Mouse (Mus musculus): ENCODE measurements around the gene Plxnd1. TPM values are rescaled to one million over a fixed set of nuclear protein-coding genes. Genes with fewer than 3 reads are reported as not detected.

Plxnd1 gene
- polyA plus RNA-seq, 1 experiment from 2014 or later = 9.7 TPM

GRCm38 (mm10) chr6:115944638-115945037 is 50.2 kb downstream of the Plxnd1 start, which contains the start of gene H1foo:
Gene H1foo, plus strand, starts transcription at chr6:115944938.
- Histone ChIP-seq H3K27ac (ENCODE audit: low read length) (no peak within 1 kb of the TSS), H3K36me3 (ENCODE audit: control insufficient read depth, insufficient read depth) (no peaks in the 10 kb centered on the region), H3K4me3 (ENCODE audit: low read depth, low read length) (no peak within 1 kb of the TSS), H3K27me3 (ENCODE audit: control insufficient read depth, insufficient read depth, low read depth, low read length) (no peaks in the 10 kb centered on the region), H3K9me3 (replicated peaks; ENCODE audit: control insufficient read depth, low read length) (no peaks in the 10 kb centered on the region), H3K4me2 (ENCODE audit: low read depth, low read length) (no peak within 1 kb of the TSS), H3K4me1 (ENCODE audit: control insufficient read depth, low read depth, low read length) (peaks cover 5% of the 10 kb centered on the region; the same call in 1 of the 2 replicates), H3K9ac (ENCODE audit: low read depth, low read length) (no peak within 1 kb of the TSS)
- WGBS (ENCODE audit: insufficient replicate concordance) = 64% methylated on average over 5 of the region's 5 CpGs
- no peak for ATAC-seq (ENCODE audit: low read depth)

- ATAC-seq (ENCODE audit: low read depth) = no peak
Observed at GRCm38 (mm10) chr6:115943498-115944427, 51.0 kb downstream of the Plxnd1 start.

GRCm38 (mm10) chr6:115941128-115941527 is 53.7 kb downstream of the Plxnd1 start:
- H3K4me3 ChIP-seq (ENCODE audit: low read depth, low read length) = no peak overlapping the region
- 3% methylated on average over 6 of the region's 12 CpGs for WGBS (ENCODE audit: insufficient replicate concordance)

More at GRCm38 (mm10) chr6:115943498-115944427, 51.0 kb downstream of the Plxnd1 start:
- Histone ChIP-seq H3K27me3 (ENCODE audit: control insufficient read depth, insufficient read depth, low read depth, low read length) (no peaks in the 10 kb centered on the region), H3K4me3 (ENCODE audit: low read depth, low read length) (no peak overlapping the region), H3K4me2 (ENCODE audit: low read depth, low read length) (no peak overlapping the region), H3K9me3 (replicated peaks; ENCODE audit: control insufficient read depth, low read length) (no peaks in the 10 kb centered on the region), H3K4me1 (ENCODE audit: control insufficient read depth, low read depth, low read length) (peaks cover 5% of the 10 kb centered on the region; the same call in 1 of the 2 replicates), H3K36me3 (ENCODE audit: control insufficient read depth, insufficient read depth) (no peaks in the 10 kb centered on the region), H3K27ac (ENCODE audit: low read length) (no peak overlapping the region), H3K9ac (ENCODE audit: low read depth, low read length) (no peak overlapping the region)
- WGBS (ENCODE audit: insufficient replicate concordance) = 37% methylated on average over 9 of the region's 9 CpGs

GRCm38 (mm10) chr6:115940603-115941002 is 54.2 kb downstream of the Plxnd1 start:
- WGBS (ENCODE audit: insufficient replicate concordance) = 64% methylated on average over 1 of the region's 1 CpGs
- H3K4me2 ChIP-seq (ENCODE audit: low read depth, low read length) = no peak overlapping the region

More at GRCm38 (mm10) chr6:115941128-115941527, 53.7 kb downstream of the Plxnd1 start:
- Histone ChIP-seq H3K27ac (ENCODE audit: low read length) (no peak overlapping the region), H3K4me1 (ENCODE audit: control insufficient read depth, low read depth, low read length) (peaks cover 5% of the 10 kb centered on the region; the same call in 1 of the 2 replicates), H3K36me3 (ENCODE audit: control insufficient read depth, insufficient read depth) (no peaks in the 10 kb centered on the region), H3K9me3 (replicated peaks; ENCODE audit: control insufficient read depth, low read length) (no peaks in the 10 kb centered on the region), H3K9ac (ENCODE audit: low read depth, low read length) (no peak overlapping the region), H3K27me3 (ENCODE audit: control insufficient read depth, insufficient read depth, low read depth, low read length) (no peaks in the 10 kb centered on the region), H3K4me2 (ENCODE audit: low read depth, low read length) (no peak overlapping the region)
- ATAC-seq (ENCODE audit: low read depth) = 0 out of 2 replicates have a peak, but pooled peaks have one; percentile 27

GRCm38 (mm10) chr6:115938798-115939197 is 56.0 kb downstream of the Plxnd1 start:
- WGBS (ENCODE audit: insufficient replicate concordance) = 43% methylated on average over 1 of the region's 1 CpGs
- Histone ChIP-seq H3K36me3 (ENCODE audit: control insufficient read depth, insufficient read depth) (no peaks in the 10 kb centered on the region), H3K4me1 (ENCODE audit: control insufficient read depth, low read depth, low read length) (peaks cover 5% of the 10 kb centered on the region; the same call in 1 of the 2 replicates), H3K27me3 (ENCODE audit: control insufficient read depth, insufficient read depth, low read depth, low read length) (no peaks in the 10 kb centered on the region), H3K9ac (ENCODE audit: low read depth, low read length) (no peak overlapping the region), H3K27ac (ENCODE audit: low read length) (no peak overlapping the region), H3K4me2 (ENCODE audit: low read depth, low read length) (no peak overlapping the region), H3K4me3 (ENCODE audit: low read depth, low read length) (no peak overlapping the region), H3K9me3 (replicated peaks; ENCODE audit: control insufficient read depth, low read length) (no peaks in the 10 kb centered on the region)
- no peak for ATAC-seq (ENCODE audit: low read depth)

More at GRCm38 (mm10) chr6:115940603-115941002, 54.2 kb downstream of the Plxnd1 start:
- H3K27me3 ChIP-seq (ENCODE audit: control insufficient read depth, insufficient read depth, low read depth, low read length) = no peaks in the 10 kb centered on the region
- H3K36me3 ChIP-seq (ENCODE audit: control insufficient read depth, insufficient read depth) = no peaks in the 10 kb centered on the region
- no peaks in the 10 kb centered on the region for H3K9me3 ChIP-seq (replicated peaks; ENCODE audit: control insufficient read depth, low read length)
- ATAC-seq (ENCODE audit: low read depth) = peak; percentile 68
- H3K27ac ChIP-seq (ENCODE audit: low read length) = no peak overlapping the region
- peaks cover 5% of the 10 kb centered on the region; the same call in 1 of the 2 replicates for H3K4me1 ChIP-seq (ENCODE audit: control insufficient read depth, low read depth, low read length)
- H3K9ac ChIP-seq (ENCODE audit: low read depth, low read length) = no peak overlapping the region
- H3K4me3 ChIP-seq (ENCODE audit: low read depth, low read length) = no peak overlapping the region

GRCm38 (mm10) chr6:115938011-115938410 is 56.8 kb downstream of the Plxnd1 start:
- Histone ChIP-seq H3K9me3 (replicated peaks; ENCODE audit: control insufficient read depth, low read length) (no peaks in the 10 kb centered on the region), H3K9ac (ENCODE audit: low read depth, low read length) (no peak overlapping the region), H3K36me3 (ENCODE audit: control insufficient read depth, insufficient read depth) (no peaks in the 10 kb centered on the region), H3K27ac (ENCODE audit: low read length) (no peak overlapping the region), H3K27me3 (ENCODE audit: control insufficient read depth, insufficient read depth, low read depth, low read length) (no peaks in the 10 kb centered on the region), H3K4me3 (ENCODE audit: low read depth, low read length) (no peak overlapping the region), H3K4me1 (ENCODE audit: control insufficient read depth, low read depth, low read length) (peaks cover 5% of the 10 kb centered on the region; the same call in 1 of the 2 replicates), H3K4me2 (ENCODE audit: low read depth, low read length) (no peak overlapping the region)
- ATAC-seq (ENCODE audit: low read depth) = no peak
- WGBS (ENCODE audit: insufficient replicate concordance) = 57% methylated on average over 2 of the region's 2 CpGs

GRCm38 (mm10) chr6:115935544-115935943 is 59.3 kb downstream of the Plxnd1 start:
- no peaks in the 10 kb centered on the region for H3K9me3 ChIP-seq (replicated peaks; ENCODE audit: control insufficient read depth, low read length)
- H3K4me2 ChIP-seq (ENCODE audit: low read depth, low read length) = no peak overlapping the region
- H3K27me3 ChIP-seq (ENCODE audit: control insufficient read depth, insufficient read depth, low read depth, low read length) = no peaks in the 10 kb centered on the region
- no peaks in the 10 kb centered on the region for H3K4me1 ChIP-seq (ENCODE audit: control insufficient read depth, low read depth, low read length)
- no peaks in the 10 kb centered on the region for H3K36me3 ChIP-seq (ENCODE audit: control insufficient read depth, insufficient read depth)
- no peak for ATAC-seq (ENCODE audit: low read depth)
- H3K4me3 ChIP-seq (ENCODE audit: low read depth, low read length) = no peak overlapping the region
- 63% methylated on average over 8 of the region's 8 CpGs for WGBS (ENCODE audit: insufficient replicate concordance)
- no peak overlapping the region for H3K27ac ChIP-seq (ENCODE audit: low read length)
- no peak overlapping the region for H3K9ac ChIP-seq (ENCODE audit: low read depth, low read length)

- no peak for ATAC-seq (ENCODE audit: low read depth)
- no peaks in the 10 kb centered on the region for H3K9me3 ChIP-seq (replicated peaks; ENCODE audit: control insufficient read depth, low read length)
- H3K9ac ChIP-seq (ENCODE audit: low read depth, low read length) = no peak overlapping the region
- 65% methylated on average over 3 of the region's 3 CpGs for WGBS (ENCODE audit: insufficient replicate concordance)
- H3K4me2 ChIP-seq (ENCODE audit: low read depth, low read length) = no peak overlapping the region
- no peak overlapping the region for H3K27ac ChIP-seq (ENCODE audit: low read length)
- H3K4me1 ChIP-seq (ENCODE audit: control insufficient read depth, low read depth, low read length) = no peaks in the 10 kb centered on the region
- no peak overlapping the region for H3K4me3 ChIP-seq (ENCODE audit: low read depth, low read length)
- H3K27me3 ChIP-seq (ENCODE audit: control insufficient read depth, insufficient read depth, low read depth, low read length) = no peaks in the 10 kb centered on the region
- H3K36me3 ChIP-seq (ENCODE audit: control insufficient read depth, insufficient read depth) = no peaks in the 10 kb centered on the region
Observed at GRCm38 (mm10) chr6:115932391-115932790, 62.4 kb downstream of the Plxnd1 start.

GRCm38 (mm10) chr6:115931639-115932038 is 63.2 kb downstream of the Plxnd1 start, which contains the start of gene Rho:
Gene Rho, plus strand, starts transcription at chr6:115931748.
- Histone ChIP-seq H3K9ac (ENCODE audit: low read depth, low read length) (no peak within 1 kb of the TSS), H3K4me1 (ENCODE audit: control insufficient read depth, low read depth, low read length) (no peaks in the 10 kb centered on the region), H3K4me2 (ENCODE audit: low read depth, low read length) (no peak within 1 kb of the TSS), H3K4me3 (ENCODE audit: low read depth, low read length) (no peak within 1 kb of the TSS), H3K27ac (ENCODE audit: low read length) (no peak within 1 kb of the TSS), H3K9me3 (replicated peaks; ENCODE audit: control insufficient read depth, low read length) (no peaks in the 10 kb centered on the region), H3K27me3 (ENCODE audit: control insufficient read depth, insufficient read depth, low read depth, low read length) (no peaks in the 10 kb centered on the region), H3K36me3 (ENCODE audit: control insufficient read depth, insufficient read depth) (no peaks in the 10 kb centered on the region)
- whole genome bisulfite sequencing (ENCODE audit: insufficient replicate concordance) = 74% methylated on average over 14 of the region's 14 CpGs
- ATAC-seq (ENCODE audit: low read depth) = no peak

All from liver, embryonic 16.5 days (tissue).